Mouse (Mus musculus) ovary, postnatal 14 days (tissue): ENCODE measurements around the gene Tnfaip8l2.

ENCODE experiments used
- DNase-seq: peaks from one replicate; pipeline ENCODE4 v3.0.0; 2022; ENCODE audit warnings: low spot score

Tnfaip8l2 gene

GRCm38 (mm10) chr3:95141952-95142616, at the start of gene Tnfaip8l2:
Gene Tnfaip8l2, minus strand, starts transcription at chr3:95142360.
- no peak for DNase-seq

GRCm38 (mm10) chr3:95186888-95187287, 44.7 kb upstream of the Tnfaip8l2 start:
- no peak for DNase-seq

GRCm38 (mm10) chr3:95186100-95186499, 43.9 kb upstream of the Tnfaip8l2 start:
- no peak for DNase-seq

GRCm38 (mm10) chr3:95184796-95185577, 42.8 kb upstream of the Tnfaip8l2 start:
- no peak for DNase-seq

GRCm38 (mm10) chr3:95181841-95182240, 39.7 kb upstream of the Tnfaip8l2 start:
- DNase-seq: no peak

DNA sequence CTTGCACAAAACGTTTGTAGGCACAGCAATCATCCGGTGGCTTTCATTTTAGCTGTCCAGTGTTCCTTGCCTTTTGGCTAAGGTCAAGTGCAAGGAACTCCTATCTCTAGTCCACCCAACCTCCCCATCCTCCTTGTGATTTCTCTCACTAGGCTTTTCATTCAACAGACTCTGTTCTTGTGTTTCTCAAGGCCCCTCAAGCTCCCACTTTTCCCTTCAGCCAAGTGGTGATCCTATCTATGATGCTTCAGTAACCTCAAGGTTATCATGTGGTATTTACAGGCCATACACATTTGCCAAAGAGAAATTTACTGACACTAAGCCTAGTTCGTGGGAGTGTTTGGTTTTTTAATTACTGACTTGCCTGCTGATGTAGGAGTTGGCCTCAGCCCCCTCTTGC, 37.7 kb upstream of the Tnfaip8l2 start:
- DNase-seq: no peak

DNA sequence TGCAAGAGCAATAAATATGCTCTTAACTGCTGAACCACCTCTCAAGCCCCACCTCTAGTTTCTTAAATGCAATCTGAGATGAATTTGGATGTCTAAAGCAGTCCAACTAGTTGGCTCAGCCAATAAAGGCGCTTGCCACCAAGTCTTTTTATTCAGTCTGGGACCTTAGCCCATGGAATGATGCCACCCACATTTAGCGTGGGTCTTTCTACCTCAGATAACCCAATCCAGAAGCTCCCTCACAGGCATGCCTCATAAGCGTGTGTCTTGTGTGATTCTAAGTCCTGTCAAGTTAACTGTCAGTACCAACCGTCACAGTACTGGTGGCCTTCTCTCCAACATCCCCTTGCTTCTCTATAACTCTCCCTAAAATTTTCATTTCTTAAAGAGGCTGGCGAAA, 36.8 kb upstream of the Tnfaip8l2 start:
- DNase-seq: no peak

GRCm38 (mm10) chr3:95177583-95177982, 35.4 kb upstream of the Tnfaip8l2 start:
- no peak for DNase-seq

- no peak for DNase-seq
Measured at GRCm38 (mm10) chr3:95176500-95176899, 34.3 kb upstream of the Tnfaip8l2 start.

GRCm38 (mm10) chr3:95174011-95174592, 31.9 kb upstream of the Tnfaip8l2 start:
- DNase-seq: peak; percentile 83

DNA sequence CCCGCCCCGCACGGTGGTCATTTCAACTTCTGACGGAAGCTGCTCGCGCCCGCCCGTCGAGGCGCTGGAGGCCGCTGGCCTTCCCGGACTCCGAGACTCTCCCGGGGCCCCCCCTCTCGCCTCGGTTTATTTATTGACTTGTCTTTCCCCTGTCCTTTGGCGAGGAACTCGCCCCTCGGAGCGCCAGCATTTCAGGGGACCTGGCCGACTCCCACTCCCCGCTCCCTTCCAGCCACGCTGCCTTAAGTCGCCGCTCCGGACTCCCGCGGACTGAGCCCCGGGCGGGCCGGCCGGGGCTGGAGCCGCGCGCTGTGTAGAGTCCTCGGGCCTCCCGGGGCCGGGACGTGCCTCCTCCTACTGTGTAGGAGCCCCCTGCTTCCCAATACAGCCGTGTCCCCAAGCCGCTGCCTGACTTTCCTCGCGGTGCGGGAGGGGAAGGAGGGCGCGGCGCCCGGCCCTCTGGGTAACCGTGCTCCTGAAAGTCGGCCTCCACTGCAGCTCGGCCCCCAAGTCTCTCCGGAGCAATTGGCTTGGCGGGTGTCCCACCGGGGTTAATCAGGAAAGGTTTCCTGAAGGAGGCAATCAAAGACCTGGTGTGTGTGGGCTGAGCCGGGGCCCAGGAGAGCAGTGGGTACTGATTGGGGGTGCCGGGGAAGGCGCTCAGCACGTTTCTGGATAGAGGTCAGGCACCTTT, 31.2 kb upstream of the Tnfaip8l2 start:
- DNase-seq: no peak

DNA sequence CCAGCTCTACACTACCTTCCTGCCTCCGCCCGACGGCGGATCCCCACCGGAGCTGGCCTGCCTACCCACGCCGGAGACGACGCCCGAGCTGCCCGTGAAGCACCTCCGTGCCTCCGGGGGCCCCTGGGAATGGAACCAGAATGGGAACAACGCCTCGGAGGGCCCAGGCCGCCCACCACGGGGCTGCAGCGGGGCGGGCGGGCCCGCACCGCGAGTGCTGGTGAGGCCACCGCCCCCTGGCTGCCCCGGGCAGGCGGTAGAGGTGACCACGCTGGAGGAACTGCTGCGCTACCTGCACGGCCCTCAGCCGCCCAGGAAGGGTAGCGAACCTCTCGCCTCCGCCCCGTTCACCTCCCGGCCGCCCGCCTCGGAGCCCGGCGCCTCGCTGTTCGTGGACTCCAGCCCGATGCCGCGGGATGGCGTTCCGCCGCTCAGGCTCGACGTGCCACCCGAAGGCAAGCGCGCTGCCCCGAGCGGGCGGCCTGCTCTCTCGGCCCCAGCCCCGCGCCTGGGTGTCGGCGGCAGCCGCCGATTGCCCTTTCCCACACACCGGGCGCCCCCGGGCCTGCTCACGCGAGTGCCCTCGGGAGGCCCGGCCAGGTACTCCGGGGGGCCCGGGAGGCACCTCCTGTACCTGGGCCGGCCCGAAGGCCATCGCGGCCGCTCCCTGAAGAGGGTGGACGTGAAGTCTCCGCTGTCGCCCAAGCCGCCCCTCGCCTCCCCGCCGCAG, 30.5 kb upstream of the Tnfaip8l2 start:
- DNase-seq: no peak

GRCm38 (mm10) chr3:95171105-95171504, 28.9 kb upstream of the Tnfaip8l2 start:
- DNase-seq: no peak

DNA sequence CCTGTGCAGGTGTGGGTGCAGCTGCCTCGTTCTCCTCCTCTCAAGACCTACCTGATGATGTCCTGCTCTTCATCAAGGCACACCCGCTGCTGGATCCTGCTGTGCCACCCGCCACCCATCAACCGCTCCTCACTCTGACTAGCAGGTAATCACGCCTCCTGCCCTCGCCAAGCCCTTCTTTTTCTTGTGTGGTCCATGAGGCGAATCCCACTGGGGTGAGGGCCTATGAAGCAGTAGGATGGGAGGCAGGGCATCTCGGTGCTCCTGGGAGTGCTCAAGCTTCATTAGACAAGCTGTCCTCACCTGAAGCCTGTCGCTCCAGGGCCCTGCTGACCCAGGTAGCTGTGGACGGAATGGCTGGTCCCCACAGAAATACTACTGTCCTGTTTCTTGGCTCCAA, 27.8 kb upstream of the Tnfaip8l2 start:
- no peak for DNase-seq

GRCm38 (mm10) chr3:95164840-95165239, 22.7 kb upstream of the Tnfaip8l2 start:
- no peak for DNase-seq

- no peak for DNase-seq
Measured at GRCm38 (mm10) chr3:95164256-95164550, 22.0 kb upstream of the Tnfaip8l2 start.

GRCm38 (mm10) chr3:95163419-95164255, 21.5 kb upstream of the Tnfaip8l2 start:
- no peak for DNase-seq

DNA sequence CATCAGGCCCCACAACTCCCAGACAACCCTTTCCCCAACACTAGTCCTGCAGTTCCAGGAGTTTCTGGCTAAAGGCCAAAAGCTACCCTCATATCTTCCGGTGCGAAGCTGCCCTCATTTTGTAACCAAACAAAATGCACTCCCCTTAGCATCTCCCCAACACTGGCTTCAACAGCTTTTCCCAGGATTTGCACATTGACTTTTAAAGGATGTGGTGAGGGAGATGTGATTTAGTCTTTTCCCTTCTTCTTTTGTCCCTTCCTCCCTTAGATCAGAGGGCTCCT, 20.1 kb upstream of the Tnfaip8l2 start:
- DNase-seq: no peak

DNA sequence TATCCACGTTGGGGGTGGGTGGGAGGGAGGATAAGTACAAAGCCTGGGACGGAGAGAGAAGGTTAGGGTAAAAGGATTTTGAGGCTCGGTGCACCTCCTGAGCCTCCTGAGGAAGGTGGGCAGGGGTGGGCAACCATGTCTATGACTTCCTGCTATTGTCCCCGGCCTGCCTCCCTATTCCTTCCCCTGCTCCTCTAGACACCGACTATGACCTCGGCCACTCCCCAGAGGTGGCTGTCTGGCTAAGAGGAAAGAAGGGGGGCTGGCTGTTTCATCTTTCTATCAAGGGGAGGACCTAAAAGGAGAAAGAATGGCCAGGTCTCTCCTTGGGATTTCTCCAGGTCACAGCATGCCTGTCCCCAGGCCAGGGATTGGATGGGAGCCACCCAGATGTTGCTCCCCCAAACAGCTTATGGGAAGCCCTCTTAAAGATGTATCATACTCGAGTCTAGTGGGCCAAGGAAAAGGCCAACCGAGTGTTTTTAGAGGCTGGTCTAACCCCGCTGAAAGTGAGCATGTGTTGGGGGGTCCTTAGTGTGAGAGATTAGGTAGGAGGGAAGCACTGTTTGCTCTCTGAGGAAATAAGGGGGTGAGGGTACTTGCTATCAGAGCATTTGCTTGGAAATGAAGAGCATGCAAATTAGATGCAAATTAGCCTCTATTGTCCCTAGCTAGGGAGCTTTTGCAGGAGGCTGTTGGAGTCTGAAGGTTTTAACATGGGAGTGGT, 19.6 kb upstream of the Tnfaip8l2 start:
- no peak for DNase-seq

DNA sequence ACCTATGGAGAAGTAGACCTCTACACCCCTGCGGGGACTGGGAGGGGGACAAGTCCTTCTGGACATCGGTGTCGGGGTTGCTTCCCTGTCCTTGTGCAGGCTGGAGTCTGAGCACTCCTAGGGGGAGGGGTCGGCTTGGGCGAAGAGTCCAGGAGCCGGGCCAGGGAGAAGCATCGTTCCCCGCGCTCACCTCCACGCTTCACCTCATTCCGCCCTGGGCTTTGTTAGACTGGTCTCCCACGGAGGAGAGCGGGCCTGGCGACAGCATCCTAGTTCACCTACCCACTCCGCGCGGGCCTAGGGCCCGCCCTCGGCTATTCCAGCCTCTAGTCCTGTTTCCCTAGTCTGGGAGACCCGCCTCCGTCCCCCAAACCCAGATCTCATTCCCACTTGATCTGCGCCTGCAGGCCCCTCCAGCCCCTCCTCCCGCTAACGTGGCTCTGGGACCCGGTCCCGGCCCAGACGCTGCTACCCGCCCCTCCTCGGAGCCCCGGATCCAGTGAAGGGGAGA, 18.9 kb upstream of the Tnfaip8l2 start:
- no peak for DNase-seq
